Mouse (Mus musculus) fat pad, adult 2 months (tissue): ENCODE results near the gene Impdh2.
A peak's percentile ranks its signal among the peaks of the same experiment; 100 is the strongest.

Experiments used
- DNase-seq: peaks from one replicate; pipeline ENCODE4 v3.0.0-alpha.2; 2011; ENCODE audit warnings: low read depth, low spot score; ENCODE audit errors: extremely low read depth

The Impdh2 gene

GRCm38 (mm10) chr9:108560227-108560841, at the start of gene Impdh2:
Gene Impdh2, plus strand, starts transcription at chr9:108560286.
- peak; percentile 68 for DNase-seq

GRCm38 (mm10) chr9:108516380-108517251, 43.5 kb upstream of the Impdh2 start, which contains the start of gene Qrich1:
Gene Qrich1, plus strand, starts transcription at chr9:108516806.
- peak; percentile 52 for DNase-seq

DNA sequence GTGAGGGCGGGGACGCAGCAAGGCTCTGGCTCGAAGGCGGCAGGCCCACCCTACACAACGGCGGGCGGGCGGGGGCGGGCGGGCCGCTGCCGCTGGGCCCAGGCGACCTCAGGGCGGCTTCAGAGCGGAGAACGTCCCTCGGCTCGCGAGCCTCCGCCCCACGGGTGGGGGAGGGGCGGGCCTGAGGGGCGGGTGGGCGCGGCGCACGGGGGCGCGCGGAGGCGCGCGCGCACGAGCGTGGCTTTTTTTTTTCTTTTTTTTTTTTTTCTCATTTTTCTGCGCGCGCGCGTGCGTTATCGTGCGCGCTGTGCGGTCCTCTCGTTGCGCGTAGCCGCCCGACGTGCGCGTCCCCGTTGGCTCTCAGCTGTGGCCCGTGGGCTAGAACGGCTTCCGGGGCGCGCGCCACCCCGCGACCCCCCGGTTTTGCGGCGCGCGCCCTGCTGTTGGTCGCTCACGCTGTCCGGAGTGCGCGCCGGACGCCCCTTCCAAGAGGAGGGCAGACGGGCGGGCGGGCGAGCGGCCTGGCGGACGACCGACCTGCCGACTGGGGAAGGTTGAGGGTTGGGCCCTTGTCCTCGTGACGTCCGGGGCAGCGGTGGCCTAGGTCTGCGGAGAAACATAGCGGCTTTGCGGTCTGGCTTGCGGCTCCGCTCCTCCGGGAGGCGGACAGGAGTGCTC, 42.7 kb upstream of the Impdh2 start:
- DNase-seq, result no peak

GRCm38 (mm10) chr9:108517931-108518332, 42.2 kb upstream of the Impdh2 start:
- DNase-seq, result no peak

- DNase-seq, result no peak
Measured at GRCm38 (mm10) chr9:108521604-108522003, 38.5 kb upstream of the Impdh2 start.

DNA sequence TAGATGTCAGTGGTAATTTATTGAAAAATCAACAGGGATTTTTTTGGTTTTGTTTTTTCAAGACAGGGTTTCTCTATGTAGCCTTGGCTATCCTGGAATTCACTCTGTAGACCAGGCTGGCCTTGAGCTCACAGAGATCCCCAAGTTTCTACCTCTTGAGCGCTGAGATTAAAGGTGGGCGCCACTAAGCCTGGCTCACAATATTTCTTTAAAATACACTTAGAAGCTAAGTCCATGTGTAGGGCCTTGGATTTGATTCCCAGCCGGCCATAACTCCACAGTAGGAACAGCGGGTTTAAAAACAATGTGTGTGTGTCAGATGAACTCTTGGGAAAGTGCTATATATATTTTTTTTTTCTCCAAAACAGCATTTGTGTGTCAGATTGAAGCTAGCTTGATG, 36.7 kb upstream of the Impdh2 start:
- DNase-seq, result no peak

GRCm38 (mm10) chr9:108525400-108525799, 34.7 kb upstream of the Impdh2 start:
- DNase-seq, result no peak

GRCm38 (mm10) chr9:108530954-108531353, 29.1 kb upstream of the Impdh2 start:
- DNase-seq, result no peak

DNA sequence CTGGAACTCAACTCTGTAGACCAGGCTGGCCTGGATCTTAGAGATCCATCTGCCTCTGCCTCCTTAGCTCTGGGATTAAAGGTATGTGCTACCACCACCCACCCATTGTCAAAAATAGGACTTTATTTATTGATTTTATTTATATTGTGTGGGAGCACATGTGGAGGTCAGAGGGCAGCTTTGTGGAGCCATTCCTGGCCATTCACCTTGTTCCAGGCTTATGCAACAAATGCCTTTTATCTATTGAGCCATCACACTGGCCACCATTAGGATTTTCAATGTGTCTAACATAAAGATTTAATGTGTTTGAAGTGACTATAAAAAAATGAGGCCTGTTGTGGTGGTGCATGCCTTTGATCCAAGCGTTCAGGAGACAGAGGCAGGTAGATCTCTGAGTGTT, 28.6 kb upstream of the Impdh2 start:
- DNase-seq, result no peak

DNA sequence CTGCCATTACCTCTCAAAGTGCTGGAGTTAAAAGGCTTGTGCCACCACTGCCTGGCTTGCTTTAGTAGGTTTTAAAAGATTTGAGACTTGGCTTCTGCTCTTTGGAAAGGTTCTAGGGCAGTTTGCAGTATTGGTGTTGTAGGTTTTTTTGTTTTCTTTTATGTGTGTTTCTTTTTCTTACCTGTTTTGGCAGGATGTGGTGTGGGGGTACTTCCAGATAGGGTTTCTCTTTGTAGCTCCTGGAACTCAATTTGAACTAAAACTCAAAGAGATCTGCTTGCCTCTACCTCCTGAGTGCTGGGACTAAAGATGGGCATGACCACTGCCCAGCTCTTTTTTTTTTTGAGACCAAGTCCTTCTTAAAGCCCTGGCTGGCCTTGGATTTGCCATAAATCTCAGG, 19.2 kb upstream of the Impdh2 start:
- DNase-seq, result no peak

- DNase-seq, result no peak
Measured at GRCm38 (mm10) chr9:108545986-108546385, 14.1 kb upstream of the Impdh2 start.

- DNase-seq, result no peak
Measured at GRCm38 (mm10) chr9:108546875-108547274, 13.2 kb upstream of the Impdh2 start.

DNA sequence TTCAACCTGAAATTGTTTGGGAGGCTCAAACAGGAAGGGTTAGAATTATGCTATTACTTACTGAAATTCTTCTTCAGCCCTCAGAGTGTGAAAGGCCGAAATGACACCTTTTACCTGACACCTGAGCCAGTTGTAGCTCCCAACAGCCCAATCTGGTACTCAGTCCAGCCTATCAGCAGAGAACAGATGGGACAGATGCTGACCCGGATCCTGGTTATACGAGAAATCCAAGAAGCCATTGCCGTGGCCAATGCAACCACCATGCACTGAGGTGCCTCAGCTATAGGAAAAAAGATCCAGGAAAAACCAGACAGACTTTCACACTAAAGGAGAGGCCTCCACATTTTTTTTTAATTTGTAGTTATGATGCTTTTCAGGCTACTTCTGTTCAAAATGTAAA, 917 bp upstream of the Impdh2 start:
- no peak for DNase-seq

- no peak for DNase-seq
Measured at GRCm38 (mm10) chr9:108563671-108564070, 3.6 kb downstream of the Impdh2 start.

GRCm38 (mm10) chr9:108564131-108564530, 4.0 kb downstream of the Impdh2 start:
- no peak for DNase-seq

DNA sequence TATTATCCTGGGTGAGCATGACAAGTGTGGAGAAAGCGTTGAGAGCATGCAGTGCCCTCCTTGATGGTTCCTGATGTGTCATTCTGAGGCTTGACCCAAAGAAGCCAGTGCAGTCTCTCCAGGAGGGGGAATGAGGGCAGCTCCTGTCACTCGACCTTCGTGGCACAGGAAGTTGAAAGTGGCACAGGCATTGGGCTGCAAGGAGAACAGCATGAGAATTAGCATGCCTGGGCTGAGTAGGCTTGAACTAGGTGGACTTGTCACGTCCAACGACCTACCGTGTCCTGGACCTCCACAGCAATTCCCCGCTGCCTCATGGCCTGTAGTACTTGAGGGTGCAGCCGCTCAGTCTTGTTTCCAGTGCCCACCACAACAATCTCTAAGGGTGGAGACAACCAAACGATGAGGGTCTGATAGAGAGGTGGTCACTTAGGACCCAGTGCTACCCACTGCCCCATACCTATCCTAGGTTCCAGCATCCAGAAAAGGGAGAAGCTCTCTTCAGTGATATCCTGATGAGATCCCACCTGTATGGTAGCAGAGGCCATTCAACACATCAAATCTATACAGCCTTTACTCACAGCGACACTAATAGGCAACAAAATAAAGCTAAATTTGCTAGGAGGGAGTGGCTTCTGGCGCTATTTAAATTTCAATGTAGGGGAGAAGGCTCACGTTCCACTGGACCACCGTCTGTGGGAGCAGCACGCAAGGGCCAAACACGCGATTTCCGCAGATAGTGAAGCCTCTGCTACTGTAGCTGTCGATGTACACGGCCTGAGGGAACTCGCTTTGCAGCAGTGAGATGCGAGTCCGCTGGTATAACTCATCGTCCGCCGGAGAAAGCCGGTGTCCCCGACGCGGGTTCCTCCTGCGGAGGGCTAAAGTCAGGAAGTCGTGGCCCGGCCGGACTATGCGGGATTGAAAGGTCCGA, 6.1 kb downstream of the Impdh2 start:
- DNase-seq, result no peak

DNA sequence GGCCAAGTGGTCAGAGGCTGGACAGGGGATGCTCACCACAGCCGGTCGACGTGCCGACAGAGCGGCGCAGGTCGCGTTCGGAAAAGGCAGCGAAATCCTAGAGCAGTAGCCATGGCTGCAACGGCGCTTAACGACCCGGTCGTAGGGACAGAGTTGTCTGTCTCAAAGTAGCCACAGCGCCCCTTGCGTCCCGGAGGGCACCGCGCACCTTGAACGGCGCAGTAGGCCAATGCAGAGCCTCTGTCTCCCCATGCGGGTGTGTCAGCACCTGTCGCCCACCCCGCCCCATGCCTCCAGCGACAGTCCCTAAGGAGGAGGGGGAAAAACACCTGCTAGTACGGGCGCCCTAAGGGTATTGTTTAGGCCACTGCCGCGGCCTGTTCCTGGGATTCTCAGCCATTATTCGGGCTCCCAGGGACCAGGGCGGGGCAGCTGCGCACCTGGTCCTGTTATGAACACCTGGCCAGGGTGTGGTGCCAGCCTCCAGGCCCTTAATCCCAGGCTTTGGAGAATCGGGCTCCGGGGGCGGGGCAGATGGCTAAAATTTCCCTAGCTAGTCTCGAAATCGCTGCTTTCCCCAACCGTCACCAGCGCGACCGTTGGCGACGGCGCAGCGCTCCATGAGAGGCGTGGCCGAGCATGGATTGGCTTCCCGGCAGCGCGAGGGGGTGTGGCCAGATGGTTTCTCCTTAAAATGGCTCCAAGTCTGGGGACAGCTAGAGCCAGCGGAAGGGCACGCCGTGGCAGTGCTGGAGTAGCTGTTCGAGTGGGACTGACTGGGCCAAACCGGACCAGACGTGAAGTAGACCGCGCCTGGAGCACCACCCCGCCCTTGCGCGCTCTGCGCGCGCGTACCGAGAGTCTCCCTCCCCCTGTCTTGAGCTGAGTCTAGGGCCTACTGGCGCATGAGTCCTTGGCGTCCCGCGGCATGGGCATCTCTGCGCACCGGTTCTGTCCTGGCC, 7.0 kb downstream of the Impdh2 start, which contains the start of gene Ndufaf3:
Ndufaf3 (minus strand) TSS at position 620 of the 962 bp plus-strand sequence.
- DNase-seq, result peak; percentile 70

- DNase-seq, result no peak
Measured at GRCm38 (mm10) chr9:108567931-108568419, 7.9 kb downstream of the Impdh2 start.

- DNase-seq, result no peak
Measured at GRCm38 (mm10) chr9:108568511-108568921, 8.4 kb downstream of the Impdh2 start.
